Mouse (Mus musculus) neural tube, embryonic 14.5 days (tissue): ENCODE results near the gene Orai2. TPM values are rescaled to one million over a fixed set of nuclear protein-coding genes. Genes with fewer than 3 reads are reported as not detected.
"Not testable (repeated sequence)": the region's sequence is repeated elsewhere in the genome, so short reads cannot be mapped to it uniquely, and the experiment has no call there.

ENCODE experiments used
- ATAC-seq: fragments of 200-750 bp; cut with Nextera tagmentation; 2 replicates; pipeline ENCODE4 v1.8.0; 2017; ENCODE audit warnings: low read depth, mild to moderate bottlenecking, moderate TSS enrichment, moderate library complexity
- H3K27ac ChIP-seq: fragments of 300-500 bp; sonication (generic); 2 replicates; pipeline ENCODE4 v1.5.1; 2014; ENCODE audit warnings: low read depth, mild to moderate bottlenecking, control low read depth, low read length, moderate library complexity, mixed read lengths
- H3K27me3 ChIP-seq: fragments of 300-500 bp; sonication (generic); 2 replicates; pipeline ENCODE4 v1.6.1; 2014; ENCODE audit warnings: low read length; ENCODE audit not compliant: control insufficient read depth, insufficient read depth
- H3K36me3 ChIP-seq: fragments of 300-500 bp; sonication (generic); 2 replicates; pipeline ENCODE4 v1.6.1; 2014; ENCODE audit warnings: low read length, mixed read lengths; ENCODE audit not compliant: control insufficient read depth, insufficient read depth
- H3K4me1 ChIP-seq: fragments of 300-500 bp; sonication (generic); 2 replicates; pipeline ENCODE4 v1.6.1; 2014; ENCODE audit warnings: low read length; ENCODE audit not compliant: control insufficient read depth, insufficient read depth
- H3K4me2 ChIP-seq: fragments of 300-500 bp; sonication (generic); 2 replicates; pipeline ENCODE4 v1.6.1; 2014; ENCODE audit warnings: mild to moderate bottlenecking, low read depth, low read length, control low read depth
- H3K4me3 ChIP-seq: fragments of 300-500 bp; sonication (generic); 2 replicates; pipeline ENCODE4 v1.5.1; 2014; ENCODE audit warnings: low read depth, low read length, control low read depth, mixed read lengths
- H3K9ac ChIP-seq: fragments of 300-500 bp; sonication (generic); replicated peaks from 2 replicates; pipeline ENCODE4 v1.6.1; 2014; ENCODE audit warnings: low read depth, mild to moderate bottlenecking, control low read depth, low read length, mixed read lengths
- H3K9me3 ChIP-seq: fragments of 300-500 bp; sonication (generic); 2 replicates; pipeline ENCODE4 v1.6.1; 2016; ENCODE audit warnings: low read length; ENCODE audit not compliant: control insufficient read depth
- WGBS: fragments of 180-500 bp; shearing (Covaris S2); extraction: QIAGEN DNeasy Blood & Tissue Kit; methylation state at CpG from one replicate; pipeline ENCODE4 v1.1.7; 2014; 5-methylcytosine and 5-hydroxymethylcytosine counted together
- polyA plus RNA-seq: library from polyadenylated mRNA; unstranded; fragments of >200 nt; fragmentation: Nextera tagmentation; extraction: Ambion mirVana; gene quantifications from 2 replicates; pipeline ENCODE4 v1.2.1, GENCODE M21; 2014

Gene Orai2
- polyA plus RNA-seq, 1 experiment from 2014 or later: 41.0 TPM

DNA sequence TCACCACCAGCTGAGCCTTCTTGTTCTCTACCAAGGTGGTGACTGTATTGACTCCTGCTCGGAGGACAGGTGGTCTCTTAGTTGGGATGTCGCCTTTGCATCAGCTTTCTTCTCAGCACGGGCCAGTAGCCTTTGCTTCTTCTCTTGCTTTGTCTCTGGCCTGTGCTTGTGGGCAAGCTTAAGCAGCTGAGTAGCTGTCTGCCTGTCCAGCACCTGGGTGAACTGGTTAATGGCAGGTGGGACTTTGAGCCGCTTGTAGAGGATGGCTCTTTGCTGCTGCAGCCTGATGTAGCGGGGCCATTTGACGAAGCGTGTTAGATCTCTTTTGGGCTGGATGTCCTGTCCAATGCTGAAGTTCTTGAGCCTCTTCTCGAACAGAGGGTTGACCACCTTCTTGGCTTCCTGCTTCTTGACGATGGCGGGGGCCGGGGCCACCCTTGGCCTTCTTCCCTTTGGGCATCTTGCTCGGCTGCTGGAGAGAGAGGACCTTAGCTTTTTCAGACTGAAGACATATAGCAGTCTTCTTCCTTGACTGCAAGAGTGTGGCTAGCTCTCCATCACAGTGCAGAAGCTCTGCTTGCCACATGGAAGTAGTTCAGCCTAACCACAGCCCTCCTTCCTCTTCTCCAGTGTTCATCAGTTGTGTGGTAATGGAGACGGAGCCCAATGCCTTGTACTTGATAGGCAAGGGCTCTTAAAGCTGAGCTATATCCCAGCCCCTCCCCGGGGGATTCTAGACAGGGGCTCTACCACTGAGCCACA is 41.0 kb upstream of the Orai2 start:
- H3K4me3 ChIP-seq, H3K27ac ChIP-seq, H3K4me2 ChIP-seq, H3K4me1 ChIP-seq, H3K9ac ChIP-seq, ATAC-seq, H3K9me3 ChIP-seq, H3K36me3 ChIP-seq, H3K27me3 ChIP-seq: not testable (repeated sequence)
- WGBS: 92% methylated on average over 14 of the region's 14 CpGs

DNA sequence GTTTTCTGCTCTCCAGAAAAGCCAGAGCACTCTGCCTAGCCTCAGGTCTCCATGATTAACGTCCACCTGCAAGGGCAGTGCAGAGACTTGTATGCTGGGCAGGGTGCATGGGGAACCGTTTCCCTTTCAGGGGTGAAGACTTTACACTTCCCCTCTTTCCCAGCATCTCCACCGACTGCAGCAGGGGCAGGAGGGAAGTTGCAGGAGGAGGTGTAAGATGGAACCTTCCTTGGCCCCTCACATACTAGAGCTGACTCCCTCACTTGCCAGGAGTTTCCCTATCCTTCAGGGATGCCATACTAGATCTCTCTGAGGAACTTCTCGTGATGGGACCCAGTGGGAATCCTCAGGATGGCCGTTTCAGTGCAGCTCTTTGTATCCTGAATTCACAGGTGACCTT is 40.0 kb upstream of the Orai2 start:
- Histone ChIP-seq H3K27me3 (no peaks in the 10 kb centered on the region), H3K9me3 (no peaks in the 10 kb centered on the region), H3K27ac (no peak overlapping the region), H3K4me1 (no peaks in the 10 kb centered on the region), H3K36me3 (no peaks in the 10 kb centered on the region), H3K4me2 (no peak overlapping the region), H3K4me3 (no peak overlapping the region), H3K9ac (no peak overlapping the region)
- ATAC-seq: no peak
- 78% methylated on average over 5 of the region's 5 CpGs for WGBS

DNA sequence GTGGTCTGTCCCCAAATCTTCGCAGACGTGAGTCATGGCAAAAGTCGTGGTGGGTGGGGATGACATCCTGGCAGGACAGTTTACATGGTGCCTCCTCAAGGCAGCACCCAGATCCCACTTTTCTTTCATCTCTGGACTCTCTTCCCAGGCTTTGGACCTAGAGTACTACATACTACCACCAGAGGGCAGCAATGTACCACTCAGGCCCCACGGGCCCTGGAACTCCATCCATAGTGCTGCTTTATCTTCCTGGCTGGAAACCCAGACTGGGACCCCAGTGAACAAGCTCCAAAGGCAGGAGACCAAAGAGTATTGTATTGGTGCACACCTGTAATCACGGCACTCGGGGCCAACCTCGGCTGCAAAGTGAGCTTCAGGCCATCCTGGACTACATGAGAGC is 31.3 kb upstream of the Orai2 start:
- H3K36me3 ChIP-seq: no peaks in the 10 kb centered on the region; the same call in 1 of the 2 replicates
- no peak overlapping the region for H3K9ac ChIP-seq
- no peak overlapping the region for H3K4me2 ChIP-seq
- H3K9me3 ChIP-seq: no peaks in the 10 kb centered on the region
- WGBS: 33% methylated on average over 7 of the region's 7 CpGs
- H3K4me1 ChIP-seq: peaks cover 9% of the 10 kb centered on the region
- H3K4me3 ChIP-seq: no peak overlapping the region
- peak; percentile 47; the same call in 1 of the 2 replicates for ATAC-seq
- no peak overlapping the region for H3K27ac ChIP-seq
- no peaks in the 10 kb centered on the region for H3K27me3 ChIP-seq

DNA sequence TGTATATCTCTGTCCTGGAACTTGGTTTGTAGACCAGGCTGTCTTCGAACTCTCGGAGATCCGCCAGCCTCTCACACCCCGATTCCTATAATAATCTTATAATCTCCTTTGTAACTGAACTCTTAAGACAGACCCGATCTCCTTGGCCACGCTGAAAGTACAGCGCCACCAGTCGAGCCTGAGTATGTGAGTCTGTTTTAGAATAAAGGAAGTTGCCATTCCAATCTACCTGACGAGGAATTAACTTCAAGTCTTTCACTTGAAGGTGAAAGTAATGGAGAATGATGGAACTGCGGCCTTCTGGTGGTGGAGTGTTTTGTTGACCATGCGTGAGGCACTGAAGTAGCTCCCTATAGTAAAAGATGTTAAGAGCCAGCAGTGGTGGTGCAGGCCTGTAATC is 29.0 kb upstream of the Orai2 start:
- Histone ChIP-seq H3K9ac (peak overlapping the region; percentile 82; the same call in 1 of the 2 replicates), H3K9me3 (no peaks in the 10 kb centered on the region), H3K4me1 (peaks cover 9% of the 10 kb centered on the region), H3K4me2 (peak overlapping the region; percentile 95), H3K4me3 (peak overlapping the region; percentile 94), H3K27me3 (no peaks in the 10 kb centered on the region), H3K27ac (no peak overlapping the region), H3K36me3 (peaks cover 8% of the 10 kb centered on the region; the same call in 1 of the 2 replicates)
- WGBS: 34% methylated on average over 11 of the region's 11 CpGs
- ATAC-seq: no peak

DNA sequence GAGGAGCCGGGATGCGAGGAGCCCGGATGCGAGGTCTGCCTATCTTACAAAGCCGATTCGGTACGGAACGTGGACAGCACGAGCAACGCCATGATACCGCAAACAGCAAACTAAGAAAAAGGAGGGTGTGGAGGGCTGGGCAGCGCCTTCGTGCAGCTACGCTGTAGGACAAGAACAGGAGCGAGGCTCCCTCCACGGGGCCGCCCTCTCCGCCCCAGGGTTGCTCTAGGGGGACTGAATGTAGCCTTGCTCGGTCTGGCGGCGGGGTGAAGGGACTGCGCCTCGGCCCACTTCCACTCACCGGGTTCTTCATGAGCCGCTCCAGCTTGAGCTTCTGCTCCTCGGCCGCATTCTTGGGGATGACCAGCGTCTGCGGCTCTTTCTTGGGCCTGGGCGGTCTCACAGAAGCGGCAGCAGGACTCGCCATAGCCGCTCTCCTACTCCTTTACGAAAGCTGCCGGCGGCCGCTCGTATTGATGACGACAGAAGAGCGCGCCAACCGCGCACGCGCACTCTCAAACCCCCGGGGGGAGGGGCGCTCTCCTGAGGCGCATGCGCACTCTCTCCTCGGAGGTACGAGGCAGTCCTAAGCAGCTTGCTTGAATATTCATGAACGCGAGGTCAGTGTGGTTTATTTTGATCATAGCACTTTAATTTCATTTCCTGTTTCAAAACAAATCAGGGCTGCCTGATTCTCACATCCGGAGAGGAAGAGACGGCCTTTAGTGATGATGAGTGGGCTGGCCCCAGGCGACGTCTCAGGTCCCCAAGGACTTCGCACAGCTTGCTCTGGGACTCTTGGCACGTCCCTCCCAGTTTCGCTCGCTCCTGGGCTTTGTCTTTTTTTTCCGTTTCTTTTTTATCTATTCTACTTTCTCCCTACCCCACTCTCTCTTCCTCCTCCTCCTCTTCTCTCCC is 28.2 kb upstream of the Orai2 start, which contains the start of gene Prkrip1:
Prkrip1 (minus strand) TSS at position 490 of the 918 bp plus-strand sequence.
- Histone ChIP-seq H3K4me1 (peaks cover 9% of the 10 kb centered on the region), H3K4me2 (peak within 1 kb of the TSS; percentile 95), H3K9me3 (no peaks in the 10 kb centered on the region), H3K4me3 (peak within 1 kb of the TSS; percentile 94), H3K36me3 (peaks cover 15% of the 10 kb centered on the region), H3K9ac (peak within 1 kb of the TSS; percentile 82), H3K27me3 (no peaks in the 10 kb centered on the region), H3K27ac (peak within 1 kb of the TSS; percentile 78)
- under 1% methylated on average over 62 of the region's 62 CpGs for WGBS
- ATAC-seq: peak; percentile 89

DNA sequence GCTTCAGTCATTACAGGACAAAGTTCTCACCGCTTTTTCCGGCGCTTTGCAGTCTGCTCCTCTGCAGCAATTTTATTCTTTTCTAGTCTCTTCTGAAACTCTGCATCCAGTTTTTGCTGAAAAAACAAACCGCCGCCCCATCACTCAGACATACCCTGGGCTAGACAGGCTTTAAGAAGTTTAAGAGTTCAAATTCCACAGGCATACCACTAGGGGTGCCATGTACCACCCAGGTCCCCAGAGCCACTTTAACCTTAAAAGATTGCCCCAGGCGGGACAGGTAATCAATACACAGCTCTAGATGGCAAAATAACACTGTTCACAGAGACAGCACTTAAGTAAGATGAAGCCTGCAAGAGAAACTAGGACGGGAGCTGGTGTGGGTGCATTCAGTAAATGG is 21.4 kb upstream of the Orai2 start:
- no peak overlapping the region for H3K4me3 ChIP-seq
- ATAC-seq: no peak
- no peaks in the 10 kb centered on the region for H3K27me3 ChIP-seq
- WGBS: 85% methylated on average over 7 of the region's 7 CpGs
- no peaks in the 10 kb centered on the region for H3K4me1 ChIP-seq
- H3K4me2 ChIP-seq: no peak overlapping the region
- no peak overlapping the region for H3K27ac ChIP-seq
- H3K9me3 ChIP-seq: no peaks in the 10 kb centered on the region
- no peak overlapping the region for H3K9ac ChIP-seq
- peaks cover 46% of the 10 kb centered on the region for H3K36me3 ChIP-seq

DNA sequence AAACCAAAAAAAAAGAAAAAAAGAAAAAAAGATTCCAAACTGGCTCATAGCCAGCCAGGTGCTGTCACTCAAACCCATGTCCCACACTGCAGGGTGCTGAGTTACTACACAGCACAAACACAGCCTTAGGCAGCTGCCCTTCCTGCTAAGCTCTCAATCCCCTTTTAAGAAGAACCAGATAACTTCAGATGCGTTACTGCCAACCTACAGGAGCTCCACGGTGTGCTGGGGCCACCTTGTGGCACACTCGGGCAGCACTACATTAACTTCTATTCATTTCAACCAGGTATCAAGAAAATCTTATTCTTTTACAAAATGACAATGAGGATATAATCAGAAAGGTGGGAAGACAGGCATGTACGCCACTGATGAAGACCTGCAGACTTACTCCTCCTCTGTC is 16.2 kb upstream of the Orai2 start:
- no peaks in the 10 kb centered on the region for H3K4me1 ChIP-seq
- H3K9ac ChIP-seq: no peak overlapping the region
- H3K27me3 ChIP-seq: no peaks in the 10 kb centered on the region
- 55% methylated on average over 4 of the region's 4 CpGs for WGBS
- peaks cover 24% of the 10 kb centered on the region for H3K36me3 ChIP-seq
- H3K4me3 ChIP-seq: no peak overlapping the region
- H3K9me3 ChIP-seq: no peaks in the 10 kb centered on the region
- peak; percentile 58; the same call in 1 of the 2 replicates for ATAC-seq
- no peak overlapping the region for H3K4me2 ChIP-seq
- H3K27ac ChIP-seq: no peak overlapping the region

DNA sequence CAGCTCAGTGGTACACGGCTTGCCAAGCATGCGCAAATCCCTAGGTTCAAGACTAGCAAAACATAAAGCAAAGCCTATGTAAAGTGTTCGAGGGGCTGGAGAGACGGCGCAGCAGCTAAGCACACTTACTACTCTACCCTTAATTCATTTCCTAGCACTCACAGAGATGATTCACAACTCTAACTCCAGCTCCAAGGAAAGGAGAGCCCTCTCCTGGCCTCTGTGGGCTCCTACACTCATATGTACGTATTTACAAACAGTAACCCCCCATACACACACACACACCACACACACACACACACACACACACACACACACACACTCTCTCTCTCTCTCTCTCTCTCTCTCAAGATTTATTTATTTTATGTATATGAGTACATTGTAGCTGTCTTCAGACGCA is 13.3 kb upstream of the Orai2 start:
- Histone ChIP-seq H3K4me2 (no peak overlapping the region), H3K4me3 (no peak overlapping the region), H3K4me1 (no peaks in the 10 kb centered on the region), H3K27ac (no peak overlapping the region), H3K27me3 (no peaks in the 10 kb centered on the region), H3K9me3 (no peaks in the 10 kb centered on the region), H3K9ac (no peak overlapping the region), H3K36me3 (peaks cover 37% of the 10 kb centered on the region)
- 94% methylated on average over 7 of the region's 7 CpGs for WGBS
- no peak for ATAC-seq

DNA sequence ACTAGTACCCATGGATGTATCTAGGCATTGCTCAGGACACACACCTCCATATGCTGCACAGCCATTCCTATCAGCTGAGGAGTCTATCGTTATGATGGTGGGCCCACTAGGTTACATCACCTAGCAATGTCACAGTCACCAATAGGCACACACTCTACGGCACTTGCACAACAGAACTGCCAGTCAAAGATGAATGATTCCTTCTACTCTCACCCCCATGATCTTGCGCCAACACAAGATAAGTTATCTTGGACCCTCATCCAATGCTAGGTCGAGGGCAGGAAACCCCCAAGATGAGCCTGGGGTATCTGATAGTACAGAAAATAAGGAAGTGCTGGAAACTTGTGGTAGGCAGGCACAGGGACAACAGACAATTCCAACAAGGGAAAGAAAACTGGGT is 12.3 kb upstream of the Orai2 start:
- 94% methylated on average over 4 of the region's 4 CpGs for WGBS
- peaks cover 33% of the 10 kb centered on the region for H3K36me3 ChIP-seq
- ATAC-seq: no peak

More for the DNA sequence above, 12.3 kb upstream of the Orai2 start:
- Histone ChIP-seq H3K4me3 (no peak overlapping the region), H3K9me3 (no peaks in the 10 kb centered on the region), H3K9ac (no peak overlapping the region), H3K4me2 (no peak overlapping the region), H3K4me1 (no peaks in the 10 kb centered on the region), H3K27me3 (no peaks in the 10 kb centered on the region), H3K27ac (no peak overlapping the region)
